Mouse (Mus musculus) cerebellum, postnatal 25 days (tissue): ENCODE data around the gene Kif3c.
A peak's percentile ranks its signal among the peaks of the same experiment; 100 is the strongest.

Experiments used
- DNase-seq, 2 experiments: peaks; one replicate each; pipeline ENCODE4 v3.0.0; 2021; ENCODE audit warnings: mixed read lengths in 2 of 2

Gene Kif3c

GRCm38 (mm10) chr12:3364508-3365448 is at the start of gene Kif3c:
TSS of gene Kif3c (plus strand) at chr12:3365132.
- DNase-seq: peak; percentile 84

- DNase-seq: no peak
These were observed 48.8 kb upstream of the Kif3c start for GRCm38 (mm10) chr12:3316083-3316482.

- DNase-seq: no peak
These were observed 48.0 kb upstream of the Kif3c start for GRCm38 (mm10) chr12:3316937-3317336.

GRCm38 (mm10) chr12:3319377-3319776 is 45.6 kb upstream of the Kif3c start:
- DNase-seq: no peak

GRCm38 (mm10) chr12:3323241-3323640 is 41.7 kb upstream of the Kif3c start:
- DNase-seq: peak; percentile 20 to 44

- DNase-seq: no peak
These were observed 39.7 kb upstream of the Kif3c start for GRCm38 (mm10) chr12:3325232-3325631.

- DNase-seq: no peak
These were observed 35.3 kb upstream of the Kif3c start for GRCm38 (mm10) chr12:3329677-3330076.

GRCm38 (mm10) chr12:3338931-3339330 is 26.0 kb upstream of the Kif3c start:
- no peak for DNase-seq

- DNase-seq: no peak
These were observed 20.8 kb upstream of the Kif3c start for GRCm38 (mm10) chr12:3344155-3344554.

GRCm38 (mm10) chr12:3345038-3345437 is 19.9 kb upstream of the Kif3c start:
- no peak for DNase-seq

GRCm38 (mm10) chr12:3347682-3348081 is 17.2 kb upstream of the Kif3c start:
- DNase-seq: no peak

GRCm38 (mm10) chr12:3349387-3349786 is 15.5 kb upstream of the Kif3c start:
- no peak for DNase-seq

- DNase-seq: no peak
These were observed 14.8 kb upstream of the Kif3c start for GRCm38 (mm10) chr12:3350136-3350535.

GRCm38 (mm10) chr12:3352216-3352615 is 12.7 kb upstream of the Kif3c start:
- no peak for DNase-seq

GRCm38 (mm10) chr12:3355068-3355467 is 9.9 kb upstream of the Kif3c start:
- DNase-seq: no peak

- DNase-seq: no peak
These were observed 8.1 kb upstream of the Kif3c start for GRCm38 (mm10) chr12:3356824-3357223.

- peak; percentile 79 to 88 for DNase-seq
These were observed 5.6 kb upstream of the Kif3c start for GRCm38 (mm10) chr12:3359302-3359701.

- DNase-seq: no peak
These were observed 4.9 kb upstream of the Kif3c start for GRCm38 (mm10) chr12:3360043-3360442.

GRCm38 (mm10) chr12:3364076-3364475 is 856 bp upstream of the Kif3c start:
- DNase-seq: no peak

- DNase-seq: peak; percentile 46 to 53
These were observed 687 bp downstream of the Kif3c start for GRCm38 (mm10) chr12:3365449-3366189.

GRCm38 (mm10) chr12:3366190-3366956 is 1.4 kb downstream of the Kif3c start:
- DNase-seq: no peak

GRCm38 (mm10) chr12:3366957-3367260 is 2.0 kb downstream of the Kif3c start:
- no peak for DNase-seq

- DNase-seq: no peak
These were observed 3.8 kb downstream of the Kif3c start for GRCm38 (mm10) chr12:3368771-3369170.
